24 mouse cellular contexts compared by ENCODE assay signal in genomic region chr1:153111596-153111995, GRCm38 (mm10).
DNase-seq lines count a peak whose midpoint lies in the region; ATAC-seq lines count a peak whose summit lies in the region.
"Had no signal": no experiment of that assay in that cellular context is flagged by ENCODE, and none has a peak within 500 bp of the region (broad histone marks: within the 10 kb centered on the region; RNA-seq: fewer than 3 reads in every experiment).

No protein-coding gene starts in this region.

- no peaks in the 10 kb centered on the region for H3K9me3 ChIP-seq in lung, embryonic 16.5 days (ENCODE audit: control insufficient read depth, low read length)
- H3K9me3 ChIP-seq in midbrain, embryonic 11.5 days (ENCODE audit: control insufficient read depth, low read length): no peaks in the 10 kb centered on the region
- H3K9me3 ChIP-seq in midbrain, embryonic 10.5 days (replicated peaks): no peaks in the 10 kb centered on the region
- H3K9me3 ChIP-seq: embryonic facial prominence, embryonic 12.5 days; embryonic facial prominence, embryonic 15.5 days; forebrain, embryonic 10.5 days; forebrain, embryonic 13.5 days; hindbrain, embryonic 12.5 days; hindbrain, embryonic 15.5 days had no signal

- H3K4me3 ChIP-seq in lung, embryonic 16.5 days (ENCODE audit: low read length): no peak overlapping the region
- no peak overlapping the region for H3K4me3 ChIP-seq in midbrain, embryonic 11.5 days (ENCODE audit: low read depth, low read length)
- H3K4me3 ChIP-seq in midbrain, embryonic 10.5 days: no peak overlapping the region
- H3K4me3 ChIP-seq: embryonic facial prominence, embryonic 12.5 days; embryonic facial prominence, embryonic 15.5 days; erythroblast, embryonic 14.5 days; forebrain, embryonic 10.5 days; forebrain, embryonic 13.5 days; gastrocnemius, adult 2 months; hindbrain, embryonic 12.5 days; hindbrain, embryonic 15.5 days had no signal

- no peak for DNase-seq in lung, postnatal 14 days
- peak; percentile 77 for DNase-seq in midbrain, embryonic 11.5 days (ENCODE audit: low spot score, missing footprints)
- no peak for DNase-seq in midbrain, embryonic 10.5 days (ENCODE audit: low spot score)
- DNase-seq in fibroblast of lung, adult 2 months (ENCODE audit: low read depth): peak; percentile 46
- DNase-seq: adrenal gland, adult 2 months; adrenal gland, postnatal 14 days; cerebellum, adult 11 months; cerebellum, adult 2 months; cerebellum, adult 9-11 months; cerebellum, postnatal 25 days; gastrocnemius, adult 2 months; gastrocnemius, postnatal 14 days; heart, adult 11 months had no signal

- 0 out of 2 replicates have a peak overlapping the region, but pooled peaks have one; percentile 6 for H3K27ac ChIP-seq in lung, embryonic 16.5 days (ENCODE audit: low read length)
- H3K27ac ChIP-seq in midbrain, embryonic 11.5 days (ENCODE audit: low read depth, low read length): no peak overlapping the region
- H3K27ac ChIP-seq in midbrain, embryonic 10.5 days (replicated peaks): no peak overlapping the region
- H3K27ac ChIP-seq: embryonic facial prominence, embryonic 12.5 days; embryonic facial prominence, embryonic 15.5 days; forebrain, embryonic 10.5 days; forebrain, embryonic 13.5 days; gastrocnemius, adult 2 months; hindbrain, embryonic 12.5 days; hindbrain, embryonic 15.5 days had no signal

- H3K36me3 ChIP-seq in lung, embryonic 16.5 days (ENCODE audit: control insufficient read depth, insufficient read depth, low read length): no peaks in the 10 kb centered on the region
- H3K36me3 ChIP-seq in midbrain, embryonic 11.5 days (ENCODE audit: control insufficient read depth, insufficient read depth, low read length): no peaks in the 10 kb centered on the region
- 0 out of 2 replicates have a peak, but pooled peaks cover 3% of the 10 kb centered on the region for H3K36me3 ChIP-seq in midbrain, embryonic 10.5 days
- H3K36me3 ChIP-seq: embryonic facial prominence, embryonic 12.5 days; embryonic facial prominence, embryonic 15.5 days; forebrain, embryonic 10.5 days had no signal

- WGBS in lung, embryonic 16.5 days: 55% methylated on average over 4 of the region's 4 CpGs
- WGBS in midbrain, embryonic 11.5 days: 67% methylated on average over 4 of the region's 4 CpGs
- WGBS in midbrain, embryonic 10.5 days: 64% methylated on average over 4 of the region's 4 CpGs

- H3K4me1 ChIP-seq in lung, embryonic 16.5 days (replicated peaks; ENCODE audit: control insufficient read depth, insufficient read depth, low read length): 0 out of 2 replicates have a peak, but pooled peaks cover 3% of the 10 kb centered on the region
- H3K4me1 ChIP-seq in midbrain, embryonic 11.5 days (ENCODE audit: control insufficient read depth, insufficient read depth, low read length): no peaks in the 10 kb centered on the region
- no peaks in the 10 kb centered on the region for H3K4me1 ChIP-seq in midbrain, embryonic 10.5 days
- H3K4me1 ChIP-seq: embryonic facial prominence, embryonic 15.5 days; forebrain, embryonic 10.5 days had no signal

- no peak overlapping the region for H3K9ac ChIP-seq in lung, embryonic 16.5 days (ENCODE audit: low read length)
- no peak overlapping the region for H3K9ac ChIP-seq in midbrain, embryonic 11.5 days (ENCODE audit: low read length)
- H3K9ac ChIP-seq: embryonic facial prominence, embryonic 12.5 days; embryonic facial prominence, embryonic 15.5 days; forebrain, embryonic 13.5 days; hindbrain, embryonic 12.5 days; hindbrain, embryonic 15.5 days had no signal

- no peak overlapping the region for H3K4me2 ChIP-seq in lung, embryonic 16.5 days (ENCODE audit: low read depth, low read length)
- no peak overlapping the region for H3K4me2 ChIP-seq in midbrain, embryonic 11.5 days
- H3K4me2 ChIP-seq: embryonic facial prominence, embryonic 12.5 days; embryonic facial prominence, embryonic 15.5 days; forebrain, embryonic 13.5 days; heart, embryonic 11.5 days; hindbrain, embryonic 12.5 days; hindbrain, embryonic 15.5 days had no signal

- ATAC-seq in lung, embryonic 16.5 days (ENCODE audit: low read depth): no peak
- ATAC-seq in midbrain, embryonic 11.5 days (ENCODE audit: low FRiP score): no peak
- no peak for ATAC-seq in cerebellum, adult (ENCODE audit: insufficient number of reproducible peaks, low FRiP score, low TSS enrichment)
- ATAC-seq: forebrain, embryonic 13.5 days; forebrain, embryonic 16.5 days had no signal

- no peaks in the 10 kb centered on the region for H3K27me3 ChIP-seq in lung, embryonic 16.5 days (ENCODE audit: control insufficient read depth, insufficient read depth, low read depth, low read length)
- no peaks in the 10 kb centered on the region for H3K27me3 ChIP-seq in midbrain, embryonic 11.5 days (ENCODE audit: control insufficient read depth, insufficient read depth, low read length)
- no peaks in the 10 kb centered on the region for H3K27me3 ChIP-seq in midbrain, embryonic 10.5 days (ENCODE audit: low read depth, poor library complexity, severe bottlenecking)
- H3K27me3 ChIP-seq: embryonic facial prominence, embryonic 12.5 days; embryonic facial prominence, embryonic 15.5 days; forebrain, embryonic 13.5 days; hindbrain, embryonic 12.5 days; hindbrain, embryonic 15.5 days had no signal

Comparison
In these comparisons a context has a peak if more than half of its experiments do, and no peak if none do; other contexts are left out.
1. DNase-seq: peak in midbrain, embryonic 11.5 days (single experiment) and fibroblast of lung, adult 2 months (single experiment); none in lung, postnatal 14 days (single experiment) and midbrain, embryonic 10.5 days (single experiment).